Mouse (Mus musculus): ENCODE measurements at regions not wholly inside any gene's neighbourhood (a gene's known extent, or its start where the extent isn't known, plus 50 kb on each side); places are given as distances from the start of the nearest gene placed in this dataset.

GRCm38 (mm10) chr8:82702044-82702443, 71.9 kb downstream of the Zfp330 start:
- no peak for DNase-seq (ENCODE audit: low spot score)

- DNase-seq (ENCODE audit: low spot score): no peak
Observed at GRCm38 (mm10) chr8:82700471-82700870, 73.5 kb downstream of the Zfp330 start.

- peak; percentile 59 for DNase-seq (ENCODE audit: low spot score)
Observed at GRCm38 (mm10) chr8:82699221-82699620, 74.7 kb downstream of the Zfp330 start.

- DNase-seq (ENCODE audit: low spot score): peak; percentile 59
Observed at GRCm38 (mm10) chr8:82698071-82698470, 75.9 kb downstream of the Zfp330 start.

- no peak for DNase-seq (ENCODE audit: low spot score)
Observed at GRCm38 (mm10) chr8:82693086-82693485, 80.9 kb downstream of the Zfp330 start.

- peak; percentile 52 for DNase-seq (ENCODE audit: low spot score)
Observed at GRCm38 (mm10) chr8:82689322-82689721, 84.6 kb downstream of the Zfp330 start.

- peak; percentile 46 for DNase-seq (ENCODE audit: low spot score)
Observed at GRCm38 (mm10) chr8:82685966-82686365, 88.0 kb downstream of the Zfp330 start.

GRCm38 (mm10) chr8:82678793-82679192, 95.2 kb downstream of the Zfp330 start:
- no peak for DNase-seq (ENCODE audit: low spot score)

GRCm38 (mm10) chr8:82677781-82678180, 96.2 kb downstream of the Zfp330 start:
- no peak for DNase-seq (ENCODE audit: low spot score)

GRCm38 (mm10) chr8:82669241-82669640, 104.7 kb downstream of the Zfp330 start:
- DNase-seq (ENCODE audit: low spot score): no peak

GRCm38 (mm10) chr8:82665131-82665530, 108.8 kb downstream of the Zfp330 start:
- DNase-seq (ENCODE audit: low spot score): no peak

- DNase-seq (ENCODE audit: low spot score): no peak
Observed at GRCm38 (mm10) chr8:82640502-82640901, 133.5 kb downstream of the Zfp330 start.

- DNase-seq (ENCODE audit: low spot score): no peak
Observed at GRCm38 (mm10) chr8:82630486-82630885, 143.5 kb downstream of the Zfp330 start.

GRCm38 (mm10) chr8:82623791-82624431, 150.0 kb downstream of the Zfp330 start:
- no peak for DNase-seq (ENCODE audit: low spot score)

- DNase-seq (ENCODE audit: low spot score): no peak
Observed at GRCm38 (mm10) chr8:82618668-82619067, 155.3 kb downstream of the Zfp330 start.

GRCm38 (mm10) chr8:82601556-82601955, 172.4 kb downstream of the Zfp330 start:
- DNase-seq (ENCODE audit: low spot score): peak; percentile 70

- DNase-seq (ENCODE audit: low spot score): no peak
Observed at GRCm38 (mm10) chr8:82573434-82573833, 170.4 kb upstream of the Il15 start.

GRCm38 (mm10) chr8:82538121-82538520, 135.1 kb upstream of the Il15 start:
- no peak for DNase-seq (ENCODE audit: low spot score)

GRCm38 (mm10) chr8:82529153-82529552, 126.1 kb upstream of the Il15 start:
- DNase-seq (ENCODE audit: low spot score): no peak

GRCm38 (mm10) chr8:82523866-82524265, 120.8 kb upstream of the Il15 start:
- DNase-seq (ENCODE audit: low spot score): no peak

- DNase-seq (ENCODE audit: low spot score): peak; percentile 2
Observed at GRCm38 (mm10) chr8:82498496-82498895, 95.5 kb upstream of the Il15 start.

- no peak for DNase-seq (ENCODE audit: low spot score)
Observed at GRCm38 (mm10) chr8:82477856-82478255, 74.8 kb upstream of the Il15 start.

GRCm38 (mm10) chr8:82477426-82477769, 74.4 kb upstream of the Il15 start:
- no peak for DNase-seq (ENCODE audit: low spot score)
